Mouse (Mus musculus): Measurements from ENCODE around the gene Llgl2. TPM values are rescaled to one million over a fixed set of nuclear protein-coding genes. Genes with fewer than 3 reads are reported as not detected.
"Not testable (repeated sequence)": the region's sequence is repeated elsewhere in the genome, so short reads cannot be mapped to it uniquely, and the experiment has no call there.

The Llgl2 gene
- total and polyA plus RNA-seq, 3 experiments, result 8.0 to 22.5 (median 9.3) TPM

- Histone ChIP-seq H3K27me3 (ENCODE audit: insufficient read depth, low read length) (no peaks in the 10 kb centered on the region), H3K4me3 (ENCODE audit: low read depth, low read length) (peak overlapping the region; percentile 25; the same call in 1 of the 2 replicates), H3K36me3 (replicated peaks) (peaks cover 57% of the 10 kb centered on the region), H3K4me1 (ENCODE audit: insufficient read depth, low read depth, low read length) (peaks cover 57% of the 10 kb centered on the region), H3K9me3 (replicated peaks) (no peaks in the 10 kb centered on the region)
- DNase-seq (ENCODE audit: low spot score) (no peak), ATAC-seq (ENCODE audit: extremely low read depth, insufficient number of reproducible peaks, low FRiP score, poor library complexity, severe bottlenecking) (no peak)
- TF ChIP-seq POLR2AphosphoS5 (IDR thresholded peaks at IDR 0.05; ENCODE audit: insufficient replicate concordance, low read depth, low read length) (no peak), GATA2 (IDR thresholded peaks at IDR 0.05; ENCODE audit: borderline replicate concordance, low read depth, low read length) (no peak)
Observed at GRCm38 (mm10) chr11:115843141-115843890, 19.5 kb downstream of the Llgl2 start.

GRCm38 (mm10) chr11:115843891-115844239 lies 20.0 kb downstream of the Llgl2 start:
- no peaks in the 10 kb centered on the region for H3K27me3 ChIP-seq (ENCODE audit: insufficient read depth, low read length)
- H3K4me1 ChIP-seq (ENCODE audit: insufficient read depth, low read depth, low read length), result peaks cover 51% of the 10 kb centered on the region
- no peak for ATAC-seq (ENCODE audit: extremely low read depth, insufficient number of reproducible peaks, low FRiP score, poor library complexity, severe bottlenecking)
- no peaks in the 10 kb centered on the region for H3K9me3 ChIP-seq (replicated peaks)
- no peak overlapping the region for H3K4me3 ChIP-seq (ENCODE audit: low read depth, low read length)
- peaks cover 60% of the 10 kb centered on the region for H3K36me3 ChIP-seq (replicated peaks)
- no peak for DNase-seq (ENCODE audit: low spot score)
- TF ChIP-seq GATA1 (IDR thresholded peaks at IDR 0.05; ENCODE audit: borderline replicate concordance, low read length) (no peak), POLR2AphosphoS5 (IDR thresholded peaks at IDR 0.05; ENCODE audit: insufficient replicate concordance, low read depth, low read length) (no peak), TAL1 (conservative IDR thresholded peaks at IDR 0.05; ENCODE audit: low read depth, low read length) (no peak), CTCF (IDR thresholded peaks at IDR 0.05; ENCODE audit: low read depth, low read length) (no peak), GATA2 (IDR thresholded peaks at IDR 0.05; ENCODE audit: borderline replicate concordance, low read depth, low read length) (no peak)

GRCm38 (mm10) chr11:115844240-115844639 lies 20.4 kb downstream of the Llgl2 start:
- Histone ChIP-seq H3K27me3 (ENCODE audit: insufficient read depth, low read length) (no peaks in the 10 kb centered on the region), H3K36me3 (replicated peaks) (peaks cover 64% of the 10 kb centered on the region), H3K4me3 (ENCODE audit: low read depth, low read length) (no peak overlapping the region), H3K9me3 (replicated peaks) (no peaks in the 10 kb centered on the region), H3K4me1 (ENCODE audit: insufficient read depth, low read depth, low read length) (peaks cover 48% of the 10 kb centered on the region)
- ATAC-seq (ENCODE audit: extremely low read depth, insufficient number of reproducible peaks, low FRiP score, poor library complexity, severe bottlenecking) (no peak), DNase-seq (ENCODE audit: low spot score) (no peak)
- no peak for TF ChIP-seq TAL1 (conservative IDR thresholded peaks at IDR 0.05; ENCODE audit: low read depth, low read length)
- no peak for TF ChIP-seq CTCF (IDR thresholded peaks at IDR 0.05; ENCODE audit: low read depth, low read length)
- TF ChIP-seq GATA2 (IDR thresholded peaks at IDR 0.05; ENCODE audit: borderline replicate concordance, low read depth, low read length), result no peak
- TF ChIP-seq POLR2AphosphoS5 (IDR thresholded peaks at IDR 0.05; ENCODE audit: insufficient replicate concordance, low read depth, low read length), result no peak
- TF ChIP-seq GATA1 (IDR thresholded peaks at IDR 0.05; ENCODE audit: borderline replicate concordance, low read length), result no peak

- DNase-seq (ENCODE audit: low spot score) (no peak), ATAC-seq (ENCODE audit: extremely low read depth, insufficient number of reproducible peaks, low FRiP score, poor library complexity, severe bottlenecking) (no peak)
- Histone ChIP-seq H3K27me3 (ENCODE audit: insufficient read depth, low read length) (no peaks in the 10 kb centered on the region), H3K4me1 (ENCODE audit: insufficient read depth, low read depth, low read length) (peaks cover 37% of the 10 kb centered on the region), H3K4me3 (ENCODE audit: low read depth, low read length) (no peak overlapping the region), H3K9me3 (replicated peaks) (no peaks in the 10 kb centered on the region), H3K36me3 (replicated peaks) (peaks cover 71% of the 10 kb centered on the region)
- TF ChIP-seq POLR2AphosphoS5 (IDR thresholded peaks at IDR 0.05; ENCODE audit: insufficient replicate concordance, low read depth, low read length) (no peak), GATA1 (IDR thresholded peaks at IDR 0.05; ENCODE audit: borderline replicate concordance, low read length) (no peak), CTCF (IDR thresholded peaks at IDR 0.05; ENCODE audit: low read depth, low read length) (no peak), TAL1 (conservative IDR thresholded peaks at IDR 0.05; ENCODE audit: low read depth, low read length) (no peak), GATA2 (IDR thresholded peaks at IDR 0.05; ENCODE audit: borderline replicate concordance, low read depth, low read length) (no peak)
Observed at GRCm38 (mm10) chr11:115845819-115846218, 22.0 kb downstream of the Llgl2 start.

GRCm38 (mm10) chr11:115854674-115855073 lies 30.8 kb downstream of the Llgl2 start:
- H3K36me3 ChIP-seq (replicated peaks), result peaks cover 59% of the 10 kb centered on the region
- peaks cover 19% of the 10 kb centered on the region for H3K27me3 ChIP-seq (ENCODE audit: insufficient read depth, low read length)
- H3K4me1 ChIP-seq (ENCODE audit: insufficient read depth, low read depth, low read length), result peaks cover 7% of the 10 kb centered on the region; the same call in 1 of the 2 replicates
- DNase-seq (ENCODE audit: low spot score) (no peak), ATAC-seq (ENCODE audit: extremely low read depth, insufficient number of reproducible peaks, low FRiP score, poor library complexity, severe bottlenecking) (no peak)
- no peaks in the 10 kb centered on the region for H3K9me3 ChIP-seq (replicated peaks)
- no peak overlapping the region for H3K4me3 ChIP-seq (ENCODE audit: low read depth, low read length)
- TF ChIP-seq GATA1 (IDR thresholded peaks at IDR 0.05; ENCODE audit: borderline replicate concordance, low read length) (no peak), POLR2AphosphoS5 (IDR thresholded peaks at IDR 0.05; ENCODE audit: insufficient replicate concordance, low read depth, low read length) (no peak), TAL1 (conservative IDR thresholded peaks at IDR 0.05; ENCODE audit: low read depth, low read length) (no peak), GATA2 (IDR thresholded peaks at IDR 0.05; ENCODE audit: borderline replicate concordance, low read depth, low read length) (no peak), CTCF (IDR thresholded peaks at IDR 0.05; ENCODE audit: low read depth, low read length) (no peak)

GRCm38 (mm10) chr11:115857146-115857545 lies 33.3 kb downstream of the Llgl2 start:
- H3K27me3 ChIP-seq (ENCODE audit: insufficient read depth, low read length), result peaks cover 40% of the 10 kb centered on the region
- ATAC-seq (ENCODE audit: extremely low read depth, insufficient number of reproducible peaks, low FRiP score, poor library complexity, severe bottlenecking); H3K4me3 ChIP-seq (ENCODE audit: low read depth, low read length); DNase-seq (ENCODE audit: low spot score); H3K9me3 ChIP-seq (replicated peaks): not testable (repeated sequence)
- peaks cover 35% of the 10 kb centered on the region for H3K36me3 ChIP-seq (replicated peaks)
- peaks cover 11% of the 10 kb centered on the region; the same call in 1 of the 2 replicates for H3K4me1 ChIP-seq (ENCODE audit: insufficient read depth, low read depth, low read length)

Data from G1E (cell line).